Mouse (Mus musculus): ENCODE results near the gene Prrc2c. TPM values are rescaled to one million over a fixed set of nuclear protein-coding genes. Genes with fewer than 3 reads are reported as not detected.
"Not testable (repeated sequence)": the region's sequence is repeated elsewhere in the genome, so short reads cannot be mapped to it uniquely, and the experiment has no call there.

Prrc2c gene
- 10 to 100 TPM; 57.9 to 58.5 TPM for total RNA-seq (2021)
- long read RNA-seq, experiment 1, partial matches to known transcripts = 0 of 7 reads
- long read RNA-seq, experiment 1, other reads (novel, unspliced or antisense) = 7 of 7 reads
- long read RNA-seq, experiment 2, partial matches to known transcripts = 0 of 7 reads
- long read RNA-seq, experiment 2, other reads (novel, unspliced or antisense) = 7 of 7 reads

GRCm38 (mm10) chr1:162740401-162740835 is at the start of gene Prrc2c:
Prrc2c (minus strand) TSS chr1:162740556.
- DNase-seq = peak; percentile 99
- intact Hi-C loops (cut with DNase I; ENCODE audit: low total_unique reads) = no loop called here

GRCm38 (mm10) chr1:162785222-162785621 is 44.9 kb upstream of the Prrc2c start:
- intact Hi-C loops (cut with DNase I; ENCODE audit: low total_unique reads) = no loop called here
- no peak for DNase-seq

GRCm38 (mm10) chr1:162783669-162784248 is 43.4 kb upstream of the Prrc2c start:
- intact Hi-C loops (cut with DNase I; ENCODE audit: low total_unique reads) = no loop called here
- DNase-seq = no peak

GRCm38 (mm10) chr1:162781035-162781434 is 40.7 kb upstream of the Prrc2c start:
- intact Hi-C loops (cut with DNase I; ENCODE audit: low total_unique reads); DNase-seq: not testable (repeated sequence)

- DNase-seq = no peak
- intact Hi-C loops (cut with DNase I; ENCODE audit: low total_unique reads) = no loop called here
Observed at GRCm38 (mm10) chr1:162777943-162778538, 37.7 kb upstream of the Prrc2c start.

GRCm38 (mm10) chr1:162773661-162774060 is 33.3 kb upstream of the Prrc2c start:
- no peak for DNase-seq
- intact Hi-C loops (cut with DNase I; ENCODE audit: low total_unique reads) = no loop called here

GRCm38 (mm10) chr1:162771617-162772360 is 31.4 kb upstream of the Prrc2c start:
- intact Hi-C loops (cut with DNase I; ENCODE audit: low total_unique reads) = no loop called here

GRCm38 (mm10) chr1:162752009-162752408 is 11.7 kb upstream of the Prrc2c start:
- intact Hi-C loops (cut with DNase I; ENCODE audit: low total_unique reads) = no loop called here
- DNase-seq = no peak

More at GRCm38 (mm10) chr1:162771617-162772360, 31.4 kb upstream of the Prrc2c start:
- DNase-seq = no peak

GRCm38 (mm10) chr1:162749607-162750006 is 9.3 kb upstream of the Prrc2c start:
- no peak for DNase-seq
- intact Hi-C loops (cut with DNase I; ENCODE audit: low total_unique reads) = no loop called here

- DNase-seq = no peak
- intact Hi-C loops (cut with DNase I; ENCODE audit: low total_unique reads) = no loop called here
Observed at GRCm38 (mm10) chr1:162748761-162749160, 8.4 kb upstream of the Prrc2c start.

- intact Hi-C loops (cut with DNase I; ENCODE audit: low total_unique reads) = no loop called here
- no peak for DNase-seq
Observed at GRCm38 (mm10) chr1:162739831-162740394, 443 bp downstream of the Prrc2c start.

GRCm38 (mm10) chr1:162739406-162739805 is 950 bp downstream of the Prrc2c start:
- intact Hi-C loops (cut with DNase I; ENCODE audit: low total_unique reads) = no loop called here
- peak; percentile 43 for DNase-seq

- DNase-seq = no peak
- intact Hi-C loops (cut with DNase I; ENCODE audit: low total_unique reads) = no loop called here
Observed at GRCm38 (mm10) chr1:162738472-162738871, 1.9 kb downstream of the Prrc2c start.

GRCm38 (mm10) chr1:162735084-162735483 is 5.3 kb downstream of the Prrc2c start:
- no peak for DNase-seq

GRCm38 (mm10) chr1:162734283-162734682 is 6.1 kb downstream of the Prrc2c start:
- intact Hi-C loops (cut with DNase I; ENCODE audit: low total_unique reads) = no loop called here

More at GRCm38 (mm10) chr1:162735084-162735483, 5.3 kb downstream of the Prrc2c start:
- intact Hi-C loops (cut with DNase I; ENCODE audit: low total_unique reads) = no loop called here

GRCm38 (mm10) chr1:162732041-162732440 is 8.3 kb downstream of the Prrc2c start:
- DNase-seq = no peak
- intact Hi-C loops (cut with DNase I; ENCODE audit: low total_unique reads) = no loop called here

More at GRCm38 (mm10) chr1:162734283-162734682, 6.1 kb downstream of the Prrc2c start:
- DNase-seq = no peak

- intact Hi-C loops (cut with DNase I; ENCODE audit: low total_unique reads) = no loop called here
Observed at GRCm38 (mm10) chr1:162729436-162729835, 10.9 kb downstream of the Prrc2c start.

GRCm38 (mm10) chr1:162727981-162728380 is 12.4 kb downstream of the Prrc2c start:
- intact Hi-C loops (cut with DNase I; ENCODE audit: low total_unique reads) = no loop called here
- no peak for DNase-seq

More at GRCm38 (mm10) chr1:162729436-162729835, 10.9 kb downstream of the Prrc2c start:
- no peak for DNase-seq

- intact Hi-C loops (cut with DNase I; ENCODE audit: low total_unique reads) = no loop called here
- no peak for DNase-seq
Observed at GRCm38 (mm10) chr1:162723610-162724009, 16.7 kb downstream of the Prrc2c start.

GRCm38 (mm10) chr1:162720645-162721044 is 19.7 kb downstream of the Prrc2c start:
- DNase-seq = no peak
- intact Hi-C loops (cut with DNase I; ENCODE audit: low total_unique reads) = no loop called here
